Comparison of ENCODE assay signal across 16 mouse cellular contexts in the genomic region with DNA sequence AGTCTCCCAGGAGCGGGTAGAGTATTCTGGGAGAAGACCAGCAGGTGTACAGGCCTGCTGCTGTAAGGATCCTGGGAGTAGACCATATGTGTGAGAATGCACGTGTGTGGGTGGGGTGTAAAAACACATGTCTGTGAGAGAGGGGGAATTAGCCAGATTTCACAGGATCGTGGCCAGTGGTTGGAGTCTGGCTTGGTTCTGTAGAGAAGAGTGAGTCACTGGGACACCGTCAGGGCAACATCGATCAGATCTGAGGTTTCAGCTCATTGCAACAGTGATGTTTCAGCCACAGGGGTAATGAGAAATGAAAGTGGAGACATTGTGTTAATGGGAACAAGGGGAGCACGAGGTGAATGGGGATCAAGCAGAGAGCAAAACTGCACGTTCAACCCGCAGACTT.
DNase-seq lines count a peak whose midpoint lies in the region; ATAC-seq lines count a peak whose summit lies in the region.
"Had no signal": no experiment of that assay in that cellular context is flagged by ENCODE, and none has a peak within 500 bp of the region (broad histone marks: within the 10 kb centered on the region; RNA-seq: fewer than 3 reads in every experiment).

No protein-coding gene starts in this region.

- peak; percentile 47; the same call in 1 of the 2 replicates for ATAC-seq in frontal cortex, adult (ENCODE audit: low TSS enrichment)
- ATAC-seq in granulocyte monocyte progenitor cell, adult 5-6 weeks (replicated peaks; ENCODE audit: poor library complexity, severe bottlenecking) = peak; percentile 95
- no peak for ATAC-seq in erythroblast, adult 5-6 weeks (replicated peaks; ENCODE audit: low FRiP score, poor library complexity, severe bottlenecking)
- ATAC-seq: forebrain, embryonic 16.5 days; intestine, postnatal 0 days; midbrain, embryonic 13.5 days had no signal

- DNase-seq in frontal cortex, postnatal 25 days (ENCODE audit: low spot score in 2 of 2) = no peak
- DNase-seq in right cerebral cortex, adult 18-20 months = peak; percentile 46
- DNase-seq in right cerebral cortex, postnatal 14 days = no peak
- DNase-seq in cerebellum, adult 9-10 months = no peak
- DNase-seq: adrenal gland, adult 8-10 months; gastrocnemius, postnatal 10 days; heart, postnatal 4 days; lung, postnatal 36 days; retina, postnatal 1 day; thymus, adult 2 months had no signal
